Mouse (Mus musculus): ENCODE measurements around the gene Mybph.

DNA sequence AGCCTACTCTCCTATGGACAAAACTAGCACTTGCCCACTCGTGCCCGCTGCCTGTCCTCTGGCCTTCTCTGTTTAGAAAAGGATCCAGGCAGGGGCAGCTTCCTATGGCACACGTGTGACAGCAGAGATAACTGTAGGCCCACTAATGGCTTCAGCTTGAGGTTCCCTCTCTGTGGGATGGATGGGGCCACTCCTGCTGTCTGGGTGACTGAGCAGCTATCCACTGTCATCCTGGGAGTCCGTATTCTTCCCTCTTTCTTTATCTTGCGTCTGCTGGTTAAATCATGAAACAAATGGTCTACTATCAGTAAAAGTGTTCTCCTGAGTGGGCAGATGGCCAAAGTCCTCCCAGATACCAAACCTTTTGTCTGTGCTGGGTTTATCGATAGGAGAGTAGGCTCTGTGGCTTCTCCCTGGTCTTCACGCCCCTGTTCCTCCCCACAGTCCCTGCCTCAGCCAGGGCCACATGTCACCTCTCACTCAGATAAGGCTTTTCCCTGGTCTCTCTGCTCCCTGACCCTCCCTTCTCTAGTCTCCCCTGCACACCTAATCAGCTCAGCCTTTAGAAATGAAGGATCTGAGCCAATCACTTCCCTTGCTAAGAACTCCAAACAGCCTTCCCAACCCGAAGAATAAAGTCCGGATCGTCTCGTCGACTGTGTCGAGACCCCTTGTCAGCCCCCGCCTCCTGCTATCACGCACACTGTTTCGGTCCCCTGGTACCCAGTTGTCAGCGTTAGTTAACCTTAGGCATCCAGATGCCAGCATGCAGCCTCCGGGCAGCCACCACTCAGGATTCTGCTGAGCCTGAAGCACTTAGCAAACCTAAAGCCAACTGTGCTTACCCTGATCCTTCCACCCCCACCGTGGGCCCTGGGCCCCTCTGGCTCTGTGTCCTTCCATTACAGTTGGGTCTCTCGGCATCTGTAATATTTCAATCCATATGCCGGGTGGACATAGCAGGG lies 40.3 kb upstream of the Mybph start:
- no peak for TF ChIP-seq POLR2A (IDR thresholded peaks at IDR 0.05; ENCODE audit: low read depth, low read length)
- no peak for TF ChIP-seq CTCF (conservative IDR thresholded peaks at IDR 0.05; ENCODE audit: insufficient read depth, insufficient read length, low read depth, low read length)

All from kidney, adult 2 months (tissue).